Mouse (Mus musculus) spleen, adult 2 months (tissue): ENCODE data around the gene Ubash3a.

Experiments
- CTCF ChIP-seq: fragments of 200-500 bp; IDR thresholded peaks from 2 replicates; pipeline ENCODE4 v1.5.1; 2011; ENCODE audit warnings: mild to moderate bottlenecking, inconsistent platforms; ENCODE audit not compliant: insufficient read depth, insufficient read length, insufficient replicate concordance; ENCODE audit errors: extremely low read depth
- POLR2A ChIP-seq: fragments of 200-500 bp; IDR thresholded peaks from 2 replicates; pipeline ENCODE4 v1.6.1; 2011; ENCODE audit warnings: low read depth, low read length, inconsistent platforms

DNA sequence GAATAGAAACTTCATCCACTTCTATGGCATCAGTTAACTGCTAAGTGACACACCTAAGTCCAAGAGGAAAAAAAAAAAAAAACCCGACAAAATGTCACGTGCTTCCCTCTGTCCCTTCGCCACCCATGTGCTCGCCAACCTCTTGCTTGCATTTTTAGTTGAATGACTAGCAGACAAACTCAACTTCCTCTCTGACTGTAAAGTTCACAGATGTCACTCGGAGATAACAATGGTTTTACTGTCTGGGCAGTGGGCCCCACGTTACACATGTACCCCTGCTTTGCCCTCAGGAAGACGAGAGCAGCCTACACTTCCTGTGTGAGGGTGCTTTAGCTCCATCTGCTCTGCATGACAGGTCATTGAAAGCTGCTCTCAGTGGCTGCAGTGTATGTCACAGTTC lies 16.2 kb downstream of the Ubash3a start:
- TF ChIP-seq CTCF = no peak
- TF ChIP-seq POLR2A = no peak
